Mouse (Mus musculus) testis, adult 2 months (tissue): ENCODE results near the gene Prune2.

Experiments
- CTCF ChIP-seq: fragments of 200-500 bp; IDR thresholded peaks from 2 replicates; pipeline ENCODE4 v1.5.1; 2012; ENCODE audit warnings: low read depth, mild to moderate bottlenecking, inconsistent platforms, low read length, moderate library complexity; ENCODE audit not compliant: control insufficient read depth, insufficient read depth, insufficient replicate concordance
- POLR2A ChIP-seq: fragments of 200-500 bp; IDR thresholded peaks from 2 replicates; pipeline ENCODE4 v1.6.1; 2012; ENCODE audit warnings: low read depth, mild to moderate bottlenecking, inconsistent platforms, low read length, moderate library complexity; ENCODE audit not compliant: control insufficient read depth

GRCm38 (mm10) chr19:17199059-17199458 lies 243.1 kb downstream of the Prune2 start:
- no peak for TF ChIP-seq POLR2A
- TF ChIP-seq CTCF: no peak
